Mouse (Mus musculus): ENCODE data around the gene Nsmf.

The Nsmf gene

GRCm38 (mm10) chr2:25083697-25084096 lies 29.5 kb downstream of the Nsmf start:
- intact Hi-C loops (cut with DNase I) = no loop called here

- intact Hi-C loops (cut with DNase I) = no loop called here
Measured at GRCm38 (mm10) chr2:25085571-25085970, 31.4 kb downstream of the Nsmf start.

GRCm38 (mm10) chr2:25087842-25088241 lies 33.7 kb downstream of the Nsmf start:
- intact Hi-C loops (cut with DNase I) = no loop called here

- intact Hi-C loops (cut with DNase I) = no loop called here
Measured at GRCm38 (mm10) chr2:25088636-25089035, 34.5 kb downstream of the Nsmf start.

- intact Hi-C loops (cut with DNase I) = loop anchor here (10.0 kb wide), 1 partner anchor 220 kb away; the partner anchor contains the start of gene Grin1
Measured at GRCm38 (mm10) chr2:25094785-25095108, 40.6 kb downstream of the Nsmf start.

- intact Hi-C loops (cut with DNase I) = loop anchor here (10.0 kb wide), 1 partner anchor 220 kb away; the partner anchor contains the start of gene Grin1
Measured at GRCm38 (mm10) chr2:25095109-25095850, 41.1 kb downstream of the Nsmf start, which contains the start of gene Noxa1. Gene Noxa1, minus strand, starts transcription at chr2:25095149.

GRCm38 (mm10) chr2:25098005-25098615 lies 44.0 kb downstream of the Nsmf start:
- intact Hi-C loops (cut with DNase I) = loop anchor here (10.0 kb wide), 1 partner anchor 217 kb away; the partner anchor contains the start of gene Grin1

GRCm38 (mm10) chr2:25098956-25099355 lies 44.8 kb downstream of the Nsmf start:
- intact Hi-C loops (cut with DNase I) = loop anchor here (10.0 kb wide), 1 partner anchor 216 kb away; the partner anchor contains the start of gene Grin1

GRCm38 (mm10) chr2:25099703-25100102 lies 45.5 kb downstream of the Nsmf start:
- intact Hi-C loops (cut with DNase I) = loop anchor here (10.0 kb wide), 1 partner anchor 215 kb away; the partner anchor contains the start of gene Grin1

GRCm38 (mm10) chr2:25104122-25104521 lies 50.0 kb downstream of the Nsmf start:
- intact Hi-C loops (cut with DNase I) = no loop called here

- intact Hi-C loops (cut with DNase I) = no loop called here
Measured at GRCm38 (mm10) chr2:25106045-25106444, 51.9 kb downstream of the Nsmf start.

- intact Hi-C loops (cut with DNase I) = no loop called here
Measured at GRCm38 (mm10) chr2:25109487-25109886, 55.3 kb downstream of the Nsmf start.

GRCm38 (mm10) chr2:25110505-25111183 lies 56.5 kb downstream of the Nsmf start:
- intact Hi-C loops (cut with DNase I) = no loop called here

- intact Hi-C loops (cut with DNase I) = no loop called here
Measured at GRCm38 (mm10) chr2:25111184-25111791, 57.1 kb downstream of the Nsmf start.

Small RNAs within 50 kb of the gene (microRNA-seq; reads per million reads assigned to microRNA genes)
- gene Gm24328 (0 reads per million in 2 experiments), gene Mir7664 (0 to 0.11 reads per million in 2 experiments)

Measured in adrenal gland (tissue).